Mouse (Mus musculus) thymus, postnatal 4 days (tissue): ENCODE results near the gene Vmn2r48.
"Not testable (repeated sequence)": the region's sequence is repeated elsewhere in the genome, so short reads cannot be mapped to it uniquely, and the experiment has no call there.

Experiments used
- DNase-seq: peaks from one replicate; pipeline ENCODE4 v3.0.0; 2021

Gene Vmn2r48

DNA sequence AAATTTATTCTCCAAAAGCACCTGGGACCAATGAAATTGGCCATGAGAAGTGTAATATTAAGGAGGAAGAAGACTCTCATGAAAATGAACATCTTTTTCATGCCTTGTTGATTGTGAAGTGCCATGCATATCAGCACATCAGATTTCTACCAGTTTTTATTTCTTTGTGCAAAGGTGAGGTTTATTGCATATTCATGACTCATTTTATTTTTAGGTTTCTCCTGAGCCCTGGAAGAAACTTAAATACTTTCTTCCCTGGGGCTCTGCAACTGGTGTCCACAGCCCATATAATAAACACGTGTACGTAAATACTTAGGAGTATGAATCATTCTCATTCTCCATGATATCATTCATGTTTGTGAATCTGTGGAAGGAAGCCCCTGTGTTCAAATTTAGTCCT is at the start of gene Vmn2r48:
Vmn2r48 (minus strand) TSS at position 101 of the 400 bp plus-strand sequence.
- not testable (repeated sequence) for DNase-seq

DNA sequence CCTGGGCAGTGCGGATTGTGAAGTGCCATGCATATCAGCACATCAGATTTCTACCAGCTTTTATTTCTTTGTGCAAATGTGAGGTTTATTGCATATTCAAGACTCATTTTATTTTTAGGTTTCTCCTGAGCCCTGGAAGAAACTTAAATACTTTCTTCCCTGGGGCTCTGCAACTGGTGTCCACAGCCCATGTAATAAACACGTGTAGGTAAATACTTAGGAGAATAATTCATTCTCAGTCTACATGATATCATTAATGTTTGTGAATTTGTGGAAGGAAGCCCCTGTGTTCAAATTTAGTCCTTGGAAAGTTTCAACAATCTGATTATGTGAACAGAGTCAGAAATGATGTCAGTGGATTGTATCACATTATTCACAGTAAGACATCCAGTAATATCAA is 38.8 kb upstream of the Vmn2r48 start, which contains the start of gene Vmn2r49:
Vmn2r49 (minus strand) TSS at position 101 of the 400 bp plus-strand sequence.
- DNase-seq, result not testable (repeated sequence)
